Mouse (Mus musculus) myocyte (in vitro differentiated cells): ENCODE results near the gene Hhat. TPM values are rescaled to one million over a fixed set of nuclear protein-coding genes. Genes with fewer than 3 reads are reported as not detected.

Source experiments
- H3K27me3 ChIP-seq: one replicate; pipeline ENCODE4 v1.6.1; 2011; ENCODE audit not compliant: control insufficient read depth, insufficient read depth, insufficient read length
- H3K36me3 ChIP-seq: one replicate; pipeline ENCODE4 v1.6.1; 2011; ENCODE audit not compliant: control insufficient read depth, insufficient read depth
- H3K4me2 ChIP-seq: one replicate; pipeline ENCODE4 v1.6.1; 2011; ENCODE audit warnings: low read depth, control low read depth
- H3K4me3 ChIP-seq: one replicate; pipeline ENCODE4 v1.5.1; 2011; ENCODE audit warnings: mild to moderate bottlenecking, control low read depth, moderate library complexity
- H3K79me2 ChIP-seq: one replicate; pipeline ENCODE4 v1.6.1; 2011; ENCODE audit not compliant: control insufficient read depth, insufficient read depth
- H3ac ChIP-seq: one replicate; pipeline ENCODE4 v1.6.1; 2011; ENCODE audit not compliant: control insufficient read depth, insufficient read length
- CEBPB ChIP-seq: IDR thresholded peaks from 2 replicates; pipeline ENCODE4 v1.6.1; 2011; ENCODE audit warnings: mild to moderate bottlenecking, moderate library complexity; ENCODE audit not compliant: poor library complexity, insufficient read depth, severe bottlenecking
- E2F4 ChIP-seq: IDR thresholded peaks from one replicate; pipeline ENCODE4 v1.6.1; 2011; ENCODE audit warnings: mild to moderate bottlenecking, control low read depth, moderate library complexity; ENCODE audit not compliant: insufficient read depth
- MAX ChIP-seq: IDR thresholded peaks from one replicate; pipeline ENCODE4 v1.6.1; 2011; ENCODE audit warnings: low read depth, mild to moderate bottlenecking, control low read depth
- MYOD1 ChIP-seq, 3 experiments: IDR thresholded peaks; one replicate each; pipeline ENCODE4 v1.6.1; 2011; ENCODE audit warnings: control low read depth in 2 of 3, low read depth in 2 of 3, mild to moderate bottlenecking in 2 of 3, moderate library complexity in 1 of 3; ENCODE audit not compliant: insufficient read length in 2 of 3, control insufficient read depth in 1 of 3
- MYOG ChIP-seq, 3 experiments: IDR thresholded peaks; one replicate each; pipeline ENCODE4 v1.6.1; 2011; ENCODE audit warnings: control low read depth in 2 of 3, low read depth in 2 of 3, mild to moderate bottlenecking in 2 of 3; ENCODE audit not compliant: insufficient read length in 2 of 3, control insufficient read depth in 1 of 3, insufficient read depth in 1 of 3
- POLR2A ChIP-seq: IDR thresholded peaks from one replicate; pipeline ENCODE4 v1.6.1; 2011; ENCODE audit warnings: low read depth, mild to moderate bottlenecking, control low read depth, moderate library complexity; ENCODE audit not compliant: insufficient read length
- POLR2AphosphoS2 ChIP-seq: IDR thresholded peaks from one replicate; pipeline ENCODE4 v1.6.1; 2011; ENCODE audit warnings: low read depth, control low read depth; ENCODE audit not compliant: insufficient read length
- REST ChIP-seq: IDR thresholded peaks from one replicate; pipeline ENCODE4 v1.6.1; 2011; ENCODE audit warnings: mild to moderate bottlenecking, control low read depth, moderate library complexity; ENCODE audit not compliant: insufficient read depth, insufficient read length
- SRF ChIP-seq: IDR thresholded peaks from one replicate; pipeline ENCODE4 v1.6.1; 2011; ENCODE audit warnings: low read depth; ENCODE audit not compliant: control insufficient read depth, insufficient read length
- TCF12 ChIP-seq: IDR thresholded peaks from one replicate; pipeline ENCODE4 v1.6.1; 2011; ENCODE audit warnings: mild to moderate bottlenecking, control low read depth; ENCODE audit not compliant: poor library complexity, insufficient read depth, severe bottlenecking
- TCF3 ChIP-seq: IDR thresholded peaks from one replicate; pipeline ENCODE4 v1.6.1; 2011; ENCODE audit warnings: low read depth, control low read depth; ENCODE audit not compliant: insufficient read length
- USF1 ChIP-seq: IDR thresholded peaks from one replicate; pipeline ENCODE4 v1.6.1; 2011; ENCODE audit warnings: low read depth, mild to moderate bottlenecking, control low read depth, moderate library complexity
- polyA plus RNA-seq: library from polyadenylated mRNA; unstranded; fragments of >200 nt; fragmentation: generic; extraction: Trizol; gene quantifications from one replicate; pipeline ENCODE4 v1.2.1, GENCODE M21; 2012; ENCODE audit warnings: missing spikeins

The Hhat gene
- polyA plus RNA-seq, 1 experiment = 4.4 TPM

DNA sequence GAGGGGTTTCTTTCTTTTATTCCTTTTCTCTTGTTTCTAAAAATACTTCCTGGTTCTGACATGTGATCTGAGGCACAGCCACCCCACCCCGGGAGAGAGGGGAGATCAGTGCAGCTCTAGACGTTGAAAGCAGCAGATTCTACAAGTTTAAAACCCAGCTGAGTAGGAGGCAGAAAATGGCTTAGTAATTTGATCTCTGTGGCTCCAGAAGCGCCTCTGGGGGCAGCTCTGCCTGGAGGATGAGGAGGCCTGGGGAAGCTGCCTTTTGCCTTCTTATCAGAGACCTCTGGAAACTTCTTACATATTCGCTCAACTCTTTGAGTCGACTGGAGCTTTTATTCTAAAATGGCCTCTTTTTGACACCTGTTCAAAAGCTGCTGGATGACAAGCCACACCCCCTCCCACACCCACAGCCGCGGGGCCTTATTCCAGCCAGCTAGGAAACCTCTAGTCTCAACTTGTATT lies 20.9 kb upstream of the Hhat start:
- Histone ChIP-seq H3ac (no peak overlapping the region), H3K27me3 (no peaks in the 10 kb centered on the region), H3K4me3 (no peak overlapping the region), H3K4me2 (peak overlapping the region; percentile 73), H3K36me3 (no peaks in the 10 kb centered on the region), H3K79me2 (no peaks in the 10 kb centered on the region)
- TF ChIP-seq TCF12 (no peak), MYOD1 (IDR thresholded peaks at IDR 0.05; ENCODE audit: control insufficient read depth in 1 of 3, insufficient read length in 2 of 3, low read depth in 2 of 3) (peak in 2 of 3 experiments; percentile 3 to 45), REST (no peak), TCF3 (no peak), MAX (no peak), MYOG (IDR thresholded peaks at IDR 0.05; ENCODE audit: control insufficient read depth in 1 of 3, insufficient read depth in 1 of 3, insufficient read length in 2 of 3, low read depth in 2 of 3) (no peak), SRF (no peak), POLR2A (no peak), POLR2AphosphoS2 (no peak), E2F4 (no peak), CEBPB (no peak), USF1 (peak; percentile 60)

GRCm38 (mm10) chr1:192790442-192790841 lies 19.4 kb upstream of the Hhat start:
- no peak for TF ChIP-seq REST
- no peak for TF ChIP-seq CEBPB
- TF ChIP-seq POLR2A = no peak
- TF ChIP-seq MYOG (IDR thresholded peaks at IDR 0.05; ENCODE audit: control insufficient read depth in 1 of 3, insufficient read depth in 1 of 3, insufficient read length in 2 of 3, low read depth in 2 of 3) = no peak
- TF ChIP-seq TCF12 = no peak
- TF ChIP-seq MYOD1 (IDR thresholded peaks at IDR 0.05; ENCODE audit: control insufficient read depth in 1 of 3, insufficient read length in 2 of 3, low read depth in 2 of 3) = no peak
- TF ChIP-seq MAX = no peak
- no peak for TF ChIP-seq SRF
- TF ChIP-seq POLR2AphosphoS2 = no peak
- TF ChIP-seq TCF3 = no peak
- TF ChIP-seq E2F4 = no peak
- no peak for TF ChIP-seq USF1
- Histone ChIP-seq H3K79me2 (no peaks in the 10 kb centered on the region), H3K27me3 (no peaks in the 10 kb centered on the region), H3K4me2 (peak overlapping the region; percentile 10), H3K36me3 (no peaks in the 10 kb centered on the region), H3K4me3 (no peak overlapping the region), H3ac (no peak overlapping the region)

DNA sequence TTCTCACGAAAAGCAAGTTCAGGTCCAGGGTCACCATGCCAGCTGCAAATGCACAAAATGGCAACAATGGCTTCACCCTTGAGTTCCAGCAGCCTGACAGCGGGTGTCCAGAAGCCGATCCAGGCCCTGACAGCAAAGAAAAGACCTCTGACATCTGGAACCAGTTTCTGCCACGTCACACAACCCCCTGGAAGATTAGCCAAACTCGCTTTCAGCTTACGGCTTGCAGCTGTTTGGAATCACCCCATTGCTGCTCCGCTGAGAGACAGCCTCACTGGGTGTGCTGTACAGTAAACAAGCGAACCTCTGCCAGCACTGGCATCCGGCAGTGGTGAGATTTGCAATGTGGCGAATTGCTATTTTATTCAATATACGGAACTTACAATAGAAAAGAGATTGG lies 18.8 kb upstream of the Hhat start:
- Histone ChIP-seq H3K27me3 (no peaks in the 10 kb centered on the region), H3K4me2 (peak overlapping the region; percentile 43), H3K36me3 (no peaks in the 10 kb centered on the region), H3K79me2 (no peaks in the 10 kb centered on the region), H3K4me3 (no peak overlapping the region), H3ac (no peak overlapping the region)
- no peak for TF ChIP-seq TCF12
- TF ChIP-seq REST = no peak
- no peak for TF ChIP-seq TCF3
- TF ChIP-seq CEBPB = no peak
- no peak for TF ChIP-seq E2F4
- TF ChIP-seq SRF = no peak
- no peak for TF ChIP-seq USF1
- peak in 1 of 3 experiments; percentile 46 for TF ChIP-seq MYOG (IDR thresholded peaks at IDR 0.05; ENCODE audit: control insufficient read depth in 1 of 3, insufficient read depth in 1 of 3, insufficient read length in 2 of 3, low read depth in 2 of 3)
- TF ChIP-seq MAX = no peak
- no peak for TF ChIP-seq POLR2AphosphoS2
- TF ChIP-seq MYOD1 (IDR thresholded peaks at IDR 0.05; ENCODE audit: control insufficient read depth in 1 of 3, insufficient read length in 2 of 3, low read depth in 2 of 3) = peak in 2 of 3 experiments; percentile 39 to 80
- no peak for TF ChIP-seq POLR2A

- H3K36me3 ChIP-seq = no peaks in the 10 kb centered on the region
- H3ac ChIP-seq = no peak overlapping the region
- H3K79me2 ChIP-seq = no peaks in the 10 kb centered on the region
- H3K4me3 ChIP-seq = no peak overlapping the region
- no peak for TF ChIP-seq REST
- peak in 1 of 3 experiments; percentile 31 for TF ChIP-seq MYOG (IDR thresholded peaks at IDR 0.05; ENCODE audit: control insufficient read depth in 1 of 3, insufficient read depth in 1 of 3, insufficient read length in 2 of 3, low read depth in 2 of 3)
- TF ChIP-seq MYOD1 (IDR thresholded peaks at IDR 0.05; ENCODE audit: control insufficient read depth in 1 of 3, insufficient read length in 2 of 3, low read depth in 2 of 3) = peak in 1 of 3 experiments; percentile 1
- peak overlapping the region; percentile 43 for H3K4me2 ChIP-seq
- no peaks in the 10 kb centered on the region for H3K27me3 ChIP-seq
Observed at GRCm38 (mm10) chr1:192789111-192789522, 18.1 kb upstream of the Hhat start.

DNA sequence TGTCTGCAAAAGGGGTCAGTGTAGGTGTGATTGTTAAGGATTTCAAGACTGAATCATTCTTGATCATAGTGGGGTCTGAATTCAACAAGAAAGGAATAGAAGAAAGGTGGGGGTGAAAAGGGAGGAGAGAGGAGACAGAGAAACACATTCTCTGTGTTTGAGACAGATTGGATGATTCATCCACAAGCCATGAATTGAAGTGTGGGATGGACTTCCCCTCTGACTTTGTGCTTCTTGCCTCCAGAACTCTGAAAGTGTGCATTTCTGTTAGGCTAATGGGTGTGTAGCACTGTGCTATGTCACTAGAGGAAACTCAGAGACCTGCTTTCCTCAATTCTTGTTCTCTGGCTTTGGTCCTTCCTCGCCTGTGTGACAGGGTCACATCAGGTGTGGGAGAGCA lies 15.2 kb upstream of the Hhat start:
- peak overlapping the region; percentile 64 for H3K4me2 ChIP-seq
- no peak for TF ChIP-seq POLR2A
- TF ChIP-seq POLR2AphosphoS2 = peak; percentile 34

More for the DNA sequence above, 15.2 kb upstream of the Hhat start:
- no peaks in the 10 kb centered on the region for H3K27me3 ChIP-seq
- H3ac ChIP-seq = no peak overlapping the region
- H3K79me2 ChIP-seq = no peaks in the 10 kb centered on the region
- no peak overlapping the region for H3K4me3 ChIP-seq
- H3K36me3 ChIP-seq = no peaks in the 10 kb centered on the region
